ENCODE assay signal across 34 mouse cellular contexts in genomic region chr10:122973241-122973640, GRCm38 (mm10).
"Had no signal": no experiment of that assay in that cellular context is flagged by ENCODE, and none has a peak within 500 bp of the region (broad histone marks: within the 10 kb centered on the region; RNA-seq: fewer than 3 reads in every experiment).

No protein-coding gene starts in this region.

- H3K36me3 ChIP-seq: heart, embryonic 10.5 days; heart, embryonic 13.5 days; heart, embryonic 15.5 days; hindbrain, embryonic 10.5 days; hindbrain, embryonic 12.5 days; hindbrain, embryonic 13.5 days; hindbrain, embryonic 15.5 days; intestine, embryonic 15.5 days; kidney, embryonic 15.5 days had no signal

- H3K27ac ChIP-seq: heart, embryonic 10.5 days; heart, embryonic 13.5 days; heart, embryonic 15.5 days; hindbrain, embryonic 10.5 days; hindbrain, embryonic 12.5 days; hindbrain, embryonic 13.5 days; hindbrain, embryonic 14.5 days; hindbrain, embryonic 15.5 days; hindbrain, postnatal 0 days; intestine, embryonic 15.5 days; kidney, embryonic 15.5 days; kidney, postnatal 0 days; layer of hippocampus, adult 2 months; left cerebral cortex, adult 2 months had no signal

- H3K9ac ChIP-seq: heart, embryonic 13.5 days; heart, embryonic 15.5 days; hindbrain, embryonic 12.5 days; hindbrain, embryonic 13.5 days; hindbrain, embryonic 14.5 days; hindbrain, embryonic 15.5 days; intestine, embryonic 15.5 days; kidney, embryonic 15.5 days had no signal

- H3K4me1 ChIP-seq: heart, embryonic 10.5 days; heart, embryonic 13.5 days; intestine, embryonic 15.5 days; kidney, embryonic 15.5 days had no signal

- H3K27me3 ChIP-seq: heart, embryonic 13.5 days; heart, embryonic 15.5 days; hindbrain, embryonic 12.5 days; hindbrain, embryonic 13.5 days; hindbrain, embryonic 15.5 days; intestine, embryonic 15.5 days; kidney, embryonic 15.5 days had no signal

- ATAC-seq: hindbrain, embryonic 16.5 days; hindbrain, postnatal 0 days; inflammation-experienced regulatory T-cells, adult 6 months; intestine, embryonic 15.5 days; intestine, postnatal 0 days had no signal

- H3K4me2 ChIP-seq: heart, embryonic 11.5 days; heart, embryonic 13.5 days; heart, embryonic 15.5 days; hindbrain, embryonic 12.5 days; hindbrain, embryonic 13.5 days; hindbrain, embryonic 14.5 days; hindbrain, embryonic 15.5 days; intestine, embryonic 15.5 days; kidney, embryonic 15.5 days had no signal

- H3K4me3 ChIP-seq: heart, embryonic 10.5 days; heart, embryonic 13.5 days; heart, embryonic 15.5 days; hindbrain, embryonic 10.5 days; hindbrain, embryonic 12.5 days; hindbrain, embryonic 13.5 days; hindbrain, embryonic 15.5 days; intestine, embryonic 15.5 days; kidney, embryonic 15.5 days; layer of hippocampus, adult 2 months; left cerebral cortex, adult 2 months had no signal

- DNase-seq: heart, postnatal 10 days; heart, postnatal 14 days; heart, postnatal 36 days; heart, postnatal 4 days; kidney, adult 11 months; kidney, adult 18-20 months; kidney, adult 2 months; kidney, adult 8-10 months; kidney, adult 9 months; kidney, postnatal 10 days; kidney, postnatal 14 days; kidney, postnatal 25 days; kidney, postnatal 36 days; kidney, postnatal 4 days; layer of hippocampus, adult 9-11 months; layer of hippocampus, postnatal 36 days had no signal

- H3K9me3 ChIP-seq: heart, embryonic 10.5 days; heart, embryonic 13.5 days; heart, embryonic 15.5 days; hindbrain, embryonic 10.5 days; hindbrain, embryonic 12.5 days; hindbrain, embryonic 13.5 days; hindbrain, embryonic 15.5 days; intestine, embryonic 15.5 days; kidney, embryonic 15.5 days had no signal
